Mouse (Mus musculus): ENCODE measurements around the gene Slc2a4. TPM values are rescaled to one million over a fixed set of nuclear protein-coding genes. Genes with fewer than 3 reads are reported as not detected.

The Slc2a4 gene
- 0.03 and 0.35 TPM in 2 replicates for polyA plus RNA-seq (2012)

DNA sequence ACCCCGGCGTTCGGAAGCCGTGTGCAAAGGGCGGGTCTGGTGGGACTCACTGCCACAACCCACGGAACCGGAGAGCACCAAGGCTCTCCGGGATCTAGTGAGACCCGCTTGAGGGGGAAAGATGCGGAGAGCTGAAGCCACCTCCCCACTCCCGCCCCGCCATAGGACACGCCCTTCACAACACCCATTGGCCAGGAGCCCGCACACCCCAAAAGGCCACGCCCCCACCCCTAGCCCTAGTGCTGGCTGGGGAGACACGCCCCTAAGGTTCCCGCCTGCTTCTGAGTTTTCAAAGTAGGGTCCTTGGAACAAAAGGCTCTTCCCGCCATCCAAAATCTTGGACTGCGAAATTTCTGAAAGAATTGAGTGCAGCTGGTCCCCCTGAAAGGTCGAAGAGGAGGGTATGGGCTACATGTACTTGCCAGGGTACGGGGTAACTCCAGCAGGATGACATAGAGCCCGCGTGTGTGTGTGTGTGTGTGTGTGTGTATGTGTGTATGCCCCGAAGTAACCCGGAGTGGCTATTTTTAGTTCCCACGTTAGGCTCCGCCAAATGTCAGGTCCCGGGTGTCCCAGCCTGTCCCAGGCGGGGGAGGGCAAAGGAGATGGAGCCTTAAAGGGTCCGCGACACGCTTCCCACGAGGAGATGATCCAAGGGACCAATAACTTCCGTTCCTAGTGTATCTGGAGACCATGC is at the start of gene Slc2a4:
Slc2a4 (minus strand) TSS at position 123 of the 697 bp plus-strand sequence.
- no peak for TF ChIP-seq GATA1 (IDR thresholded peaks at IDR 0.05; ENCODE audit: low read length)

DNA sequence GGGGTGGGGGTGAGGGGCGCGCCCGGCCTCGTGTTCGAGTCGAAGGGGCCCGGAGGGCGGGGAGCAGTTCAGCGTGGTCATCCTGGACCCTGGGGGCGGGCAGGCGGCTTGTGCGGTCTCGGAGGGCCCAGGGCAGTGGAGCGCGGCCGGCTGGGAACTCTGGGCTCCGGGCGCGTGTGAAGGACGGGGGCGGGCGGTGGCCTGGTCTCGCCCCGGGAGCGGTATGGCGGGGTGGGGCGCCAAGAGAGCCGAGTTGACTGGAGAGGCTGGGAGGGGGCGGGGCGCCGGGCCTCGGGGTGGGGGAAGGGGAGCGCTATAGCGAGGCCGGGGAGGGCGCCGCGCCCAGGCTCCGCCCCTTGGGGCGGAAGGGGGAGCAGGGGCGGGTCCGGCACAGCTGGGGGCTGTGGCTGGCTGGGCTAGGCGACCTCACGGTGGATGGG is 49.1 kb upstream of the Slc2a4 start:
- no peak for TF ChIP-seq GATA1 (IDR thresholded peaks at IDR 0.05; ENCODE audit: low read length)

DNA sequence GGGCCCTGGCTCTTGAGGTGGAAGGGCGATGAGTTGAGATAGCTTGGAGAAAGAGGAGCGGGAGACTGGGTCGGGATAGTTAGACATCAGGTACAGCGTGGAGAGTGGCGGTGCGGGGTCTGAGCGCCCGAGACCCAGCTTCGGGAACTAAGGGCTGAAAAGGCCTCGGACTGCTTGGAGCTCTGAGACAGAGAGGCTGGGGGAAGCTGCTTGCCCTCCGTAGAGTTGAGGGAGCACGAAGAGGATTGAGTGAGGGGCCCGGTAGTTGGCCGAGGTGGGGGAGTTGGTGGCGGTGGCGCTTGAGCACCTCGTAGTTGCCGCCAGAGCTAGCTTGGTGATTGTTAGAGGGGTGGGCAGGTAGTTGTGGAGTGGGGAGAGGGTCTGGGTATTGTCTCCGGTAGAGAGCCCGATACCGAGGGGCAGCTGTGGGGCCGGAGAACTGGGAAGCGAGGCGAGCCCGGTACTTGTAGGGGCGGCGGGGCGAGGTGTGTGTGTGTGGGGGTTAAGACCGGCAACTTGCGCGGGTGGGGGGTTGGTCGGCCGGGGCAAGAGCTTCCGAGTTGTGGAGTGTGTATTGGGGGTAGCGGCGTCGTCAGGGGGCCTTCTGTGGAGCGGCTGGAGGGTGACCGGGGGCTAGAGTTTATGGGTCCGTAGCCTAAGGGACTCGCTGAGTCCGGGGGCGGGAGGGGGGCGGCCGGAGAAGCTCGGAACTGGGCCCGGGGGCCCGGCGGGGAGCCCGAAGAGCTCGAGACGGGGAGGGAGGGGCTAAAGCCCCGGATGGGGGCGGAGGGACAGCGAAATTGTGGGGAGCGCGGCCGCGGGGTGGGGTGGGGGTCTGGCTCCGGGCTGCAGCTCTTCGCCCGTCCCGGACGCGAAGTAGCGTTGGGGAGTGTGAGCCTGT is 48.4 kb upstream of the Slc2a4 start:
- TF ChIP-seq GATA1 (IDR thresholded peaks at IDR 0.05; ENCODE audit: low read length), result no peak

DNA sequence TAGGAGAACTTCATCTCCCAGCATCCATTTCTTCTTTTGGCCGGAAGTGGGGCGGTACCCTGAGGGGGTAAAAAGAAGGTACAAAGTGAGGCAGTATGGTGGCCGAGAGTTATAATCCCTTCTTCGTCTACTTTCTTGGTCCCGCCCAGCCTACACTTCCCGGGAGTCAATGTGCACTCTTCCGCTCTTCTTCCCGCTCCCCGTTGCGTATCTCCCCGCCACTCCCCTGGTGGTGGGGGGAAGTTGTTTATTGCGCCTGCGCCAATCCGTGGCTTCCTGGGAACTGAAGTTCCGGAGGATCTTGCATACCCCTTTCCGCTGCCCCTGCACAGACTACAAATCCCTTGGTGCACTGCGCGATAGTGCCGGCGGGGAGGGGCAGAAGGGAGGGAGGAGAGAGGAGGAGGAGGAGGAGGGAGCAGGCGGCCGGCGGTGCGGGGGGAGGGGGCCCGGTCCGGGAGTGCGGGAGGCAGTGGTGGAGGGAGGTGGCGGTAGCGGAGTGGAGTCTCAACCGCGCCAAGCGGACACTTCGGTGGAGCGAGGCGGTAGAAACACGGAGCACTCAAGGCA is 47.5 kb upstream of the Slc2a4 start, which contains the start of gene Phf23:
Phf23 (plus strand) TSS at position 387 of the 570 bp plus-strand sequence.
- TF ChIP-seq GATA1 (IDR thresholded peaks at IDR 0.05; ENCODE audit: low read length), result no peak

DNA sequence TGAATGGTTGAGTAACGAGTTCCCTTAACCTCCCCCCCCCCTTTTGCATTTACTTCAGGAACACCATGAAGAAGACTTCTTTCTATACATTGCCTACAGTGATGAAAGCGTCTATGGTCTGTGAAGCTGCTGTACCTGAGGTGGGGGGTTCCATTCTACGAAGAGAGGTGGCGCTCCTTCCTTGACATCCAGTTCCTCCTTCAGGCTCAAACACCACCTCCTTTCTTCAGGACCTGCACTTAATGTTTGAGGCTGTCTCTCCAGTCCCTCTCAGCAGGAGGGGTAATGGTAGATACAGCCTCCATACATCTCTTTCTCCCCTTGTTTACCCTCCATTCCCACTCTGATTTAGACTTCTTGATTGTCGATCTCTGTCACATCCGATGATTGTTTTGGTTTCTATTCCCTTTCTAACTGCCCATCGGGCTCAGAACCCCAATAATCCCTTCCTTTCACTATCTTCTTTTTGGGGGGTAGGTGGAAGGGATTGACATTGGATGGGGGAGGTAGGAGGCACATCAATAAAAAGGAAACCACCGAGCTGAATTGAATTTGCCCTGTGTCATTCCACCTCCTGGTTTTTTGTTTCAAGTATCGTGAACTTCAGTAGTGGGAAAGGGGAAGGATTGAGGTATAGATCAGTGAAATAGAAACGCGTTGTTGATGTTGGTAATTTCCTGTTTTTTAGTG is 46.6 kb upstream of the Slc2a4 start:
- TF ChIP-seq GATA1 (IDR thresholded peaks at IDR 0.05; ENCODE audit: low read length), result no peak

DNA sequence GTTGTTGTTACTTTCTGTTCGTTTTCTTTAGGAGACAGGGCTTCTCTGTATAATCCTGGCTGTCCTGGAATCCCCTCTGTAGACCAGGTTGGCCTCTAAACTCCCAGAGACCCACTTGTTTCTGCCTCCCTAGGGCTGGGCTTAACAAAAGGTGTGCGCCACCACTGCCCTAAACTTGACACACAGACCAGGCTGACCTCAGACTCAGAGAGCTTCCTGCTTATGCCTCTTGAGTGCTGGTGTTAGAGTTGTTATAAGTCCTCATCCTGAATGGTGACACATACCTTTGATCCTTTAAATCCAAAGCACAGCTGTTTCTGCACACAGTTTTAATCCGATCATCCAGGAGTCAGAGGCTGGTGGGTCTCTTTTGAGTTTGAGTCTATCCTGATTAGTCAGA is 44.9 kb upstream of the Slc2a4 start:
- TF ChIP-seq GATA1 (IDR thresholded peaks at IDR 0.05; ENCODE audit: low read length), result no peak

DNA sequence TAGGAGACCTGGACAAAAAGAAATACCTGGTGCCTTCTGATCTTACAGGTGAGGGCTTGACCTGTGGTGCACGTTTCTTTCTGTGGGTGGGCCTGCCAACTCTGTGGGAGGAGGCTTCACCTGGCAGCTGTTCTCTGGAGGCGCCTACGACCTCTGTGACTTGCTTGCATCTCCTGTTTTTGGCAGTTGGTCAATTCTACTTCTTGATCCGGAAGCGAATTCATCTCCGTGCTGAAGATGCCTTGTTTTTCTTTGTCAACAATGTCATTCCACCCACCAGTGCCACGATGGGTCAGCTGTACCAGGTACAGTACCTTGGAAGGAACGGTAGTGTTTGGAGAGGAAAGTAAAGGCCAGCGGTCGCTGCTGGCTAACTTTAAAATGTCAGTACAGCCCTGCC is 44.4 kb upstream of the Slc2a4 start:
- no peak for TF ChIP-seq GATA1 (IDR thresholded peaks at IDR 0.05; ENCODE audit: low read length)

DNA sequence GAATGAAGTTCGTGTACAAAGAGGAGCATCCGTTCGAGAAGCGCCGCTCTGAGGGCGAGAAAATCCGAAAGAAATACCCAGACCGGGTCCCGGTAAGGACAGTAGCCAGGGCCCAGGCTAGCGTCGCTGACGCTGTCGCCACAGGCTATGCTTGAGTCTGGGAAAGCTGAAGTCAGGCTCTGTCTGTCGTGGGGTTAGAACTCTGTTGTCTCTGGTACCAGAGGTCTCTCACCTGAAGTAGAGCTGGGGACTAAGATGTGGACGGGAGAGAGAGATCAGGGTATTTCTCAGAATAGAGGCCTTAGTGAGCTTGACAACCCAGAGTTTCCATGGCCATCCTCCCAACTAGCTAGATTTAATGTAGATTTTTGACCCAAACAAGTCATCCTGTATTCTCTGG is 43.7 kb upstream of the Slc2a4 start:
- no peak for TF ChIP-seq GATA1 (IDR thresholded peaks at IDR 0.05; ENCODE audit: low read length)

DNA sequence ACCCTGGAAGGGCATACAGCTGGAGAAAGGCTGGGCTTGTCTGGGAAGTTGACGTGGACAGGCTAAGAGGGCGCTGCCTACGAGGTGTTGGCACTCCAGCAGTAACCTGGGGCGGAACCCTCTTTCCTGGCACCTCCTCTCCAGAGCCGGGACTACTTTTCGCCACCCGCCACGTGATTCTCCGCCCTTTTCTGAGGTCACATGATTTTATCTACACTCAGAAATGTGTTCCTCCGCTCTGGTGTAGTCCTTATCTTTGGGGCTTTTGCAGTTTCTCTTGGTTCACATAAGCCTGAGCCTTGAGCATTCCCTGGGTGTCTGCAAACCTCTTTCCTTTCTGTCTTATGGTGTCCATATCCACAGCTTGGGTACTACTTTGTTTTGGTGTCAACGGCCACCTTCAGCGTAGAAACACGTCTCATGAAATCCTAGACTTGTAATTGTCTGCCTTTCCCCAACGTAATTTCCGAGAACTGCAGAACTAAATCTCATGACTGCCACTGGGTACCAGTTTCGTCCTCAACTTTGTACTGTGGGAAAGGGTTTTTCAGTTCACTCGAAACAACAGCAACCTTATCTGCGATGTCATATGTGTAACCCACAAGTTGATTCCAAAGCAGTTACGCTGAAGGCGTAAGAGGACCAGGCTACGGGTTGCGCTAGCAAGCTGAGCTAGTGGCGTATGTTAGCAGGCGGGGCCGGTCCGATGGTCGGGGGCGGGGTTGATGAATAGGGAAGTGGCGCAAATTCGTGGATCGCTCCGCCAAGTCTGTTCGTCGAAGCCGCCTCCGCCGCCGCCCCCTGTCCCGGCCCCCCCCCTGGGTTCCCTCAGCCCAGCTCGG is 43.1 kb upstream of the Slc2a4 start, which contains the start of gene Gabarap:
Gabarap (plus strand) TSS at position 294 of the 842 bp plus-strand sequence.
- peak; percentile 42 for TF ChIP-seq GATA1 (IDR thresholded peaks at IDR 0.05; ENCODE audit: low read length)

DNA sequence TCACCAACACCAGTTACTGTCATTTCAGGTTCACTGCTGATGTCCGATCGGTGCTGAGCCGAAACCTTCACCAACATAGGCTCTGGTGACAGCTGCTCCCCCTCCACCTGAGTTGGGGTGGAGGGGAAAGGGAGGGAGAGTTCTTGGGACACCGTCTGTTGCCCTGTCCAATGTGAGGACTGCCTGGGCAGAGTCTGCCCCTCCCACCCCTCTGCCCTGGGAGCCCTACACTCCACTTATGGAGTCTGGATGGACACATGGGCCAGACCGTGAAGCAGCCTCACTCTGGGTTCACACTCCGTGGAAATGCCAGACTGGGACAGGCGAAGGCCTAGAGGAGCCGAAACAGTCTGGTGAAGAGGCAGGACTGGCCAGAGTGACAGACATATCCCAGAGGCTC is 42.0 kb upstream of the Slc2a4 start:
- no peak for TF ChIP-seq GATA1 (IDR thresholded peaks at IDR 0.05; ENCODE audit: low read length)

DNA sequence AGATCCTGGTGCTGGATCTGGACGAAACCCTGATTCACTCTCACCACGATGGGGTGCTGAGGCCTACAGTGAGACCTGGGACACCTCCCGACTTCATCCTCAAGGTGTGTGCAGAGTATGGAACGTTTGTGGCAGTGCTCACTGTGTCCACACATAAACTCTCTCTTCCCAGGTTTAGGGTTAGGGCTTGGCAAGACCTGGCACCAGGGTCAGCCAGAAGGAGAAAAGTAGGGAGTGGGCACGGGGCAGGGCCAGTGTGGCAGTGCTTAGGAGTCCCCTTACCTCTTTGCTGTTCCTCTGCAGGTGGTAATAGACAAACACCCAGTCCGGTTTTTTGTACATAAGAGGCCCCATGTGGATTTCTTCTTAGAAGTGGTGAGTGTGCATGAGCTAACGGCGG is 36.4 kb upstream of the Slc2a4 start:
- no peak for TF ChIP-seq GATA1 (IDR thresholded peaks at IDR 0.05; ENCODE audit: low read length)

DNA sequence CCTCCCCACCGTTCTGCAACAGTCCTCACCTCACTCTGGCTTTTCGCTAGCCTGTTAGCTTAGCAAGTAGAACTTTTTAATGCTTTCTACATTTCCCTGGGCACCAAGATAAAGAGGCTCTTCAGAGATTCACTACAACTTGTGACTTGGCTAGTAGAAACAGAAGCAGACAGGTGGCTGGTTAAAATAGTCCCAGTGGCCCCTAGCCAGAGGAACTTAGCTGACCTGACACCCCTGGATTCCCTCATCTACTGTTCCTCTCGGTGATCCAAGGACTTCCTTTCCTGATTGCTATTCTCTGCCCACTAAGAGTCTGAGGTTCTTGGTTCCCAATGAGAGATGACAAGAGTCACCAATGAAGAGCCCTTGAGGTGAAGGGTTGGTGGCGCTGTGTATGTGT is 35.4 kb upstream of the Slc2a4 start:
- no peak for TF ChIP-seq GATA1 (IDR thresholded peaks at IDR 0.05; ENCODE audit: low read length)

DNA sequence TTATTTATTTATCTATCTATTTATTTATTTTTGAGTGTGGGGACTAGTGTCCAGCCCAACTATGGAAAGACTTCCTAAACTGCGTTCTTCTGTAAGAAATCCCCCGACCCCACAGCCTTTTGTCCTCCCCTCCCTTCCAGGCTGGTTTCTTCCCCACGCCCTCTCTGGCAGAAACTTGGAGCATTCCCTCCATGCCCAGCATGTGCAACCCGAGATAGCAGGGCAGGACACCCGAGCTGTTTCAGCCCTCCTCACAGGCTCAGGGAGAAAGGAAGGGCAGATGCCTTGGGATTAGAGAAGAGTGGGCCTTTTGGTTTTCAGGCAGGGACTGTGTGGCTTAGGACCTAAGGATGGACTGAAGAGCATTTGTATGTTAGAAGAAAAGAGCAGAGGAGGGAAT is 34.9 kb upstream of the Slc2a4 start:
- TF ChIP-seq GATA1 (IDR thresholded peaks at IDR 0.05; ENCODE audit: low read length), result no peak

DNA sequence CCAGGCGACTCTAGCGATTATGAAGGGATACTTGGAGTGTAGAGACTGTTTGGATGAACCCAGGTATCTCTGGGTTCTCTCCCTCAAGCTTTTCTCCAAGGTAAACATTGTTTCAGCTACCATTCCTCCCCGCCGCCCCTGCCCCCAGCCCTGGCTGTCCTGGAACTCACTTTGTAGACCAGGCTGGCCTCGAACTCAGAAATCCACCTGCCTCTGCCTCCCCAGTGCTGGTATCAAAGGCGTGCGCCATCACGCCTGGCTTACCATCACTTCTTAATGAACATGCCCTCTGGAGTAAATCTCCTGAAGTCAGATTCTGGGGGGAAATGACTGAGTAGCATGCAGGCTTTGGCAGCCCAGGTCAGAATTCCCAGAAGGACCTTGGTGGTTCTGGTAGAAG is 34.2 kb upstream of the Slc2a4 start, which contains the start of gene Elp5:
Elp5 (minus strand) TSS at position 293 of the 400 bp plus-strand sequence.
- TF ChIP-seq GATA1 (IDR thresholded peaks at IDR 0.05; ENCODE audit: low read length), result no peak
